Mouse (Mus musculus) right cerebral cortex, postnatal 14 days (tissue): ENCODE measurements around the gene Dnah17.
A peak's percentile ranks its signal among the peaks of the same experiment; 100 is the strongest.

Experiments
- DNase-seq: peaks from one replicate; pipeline ENCODE4 v3.0.0; 2022

Gene Dnah17

DNA sequence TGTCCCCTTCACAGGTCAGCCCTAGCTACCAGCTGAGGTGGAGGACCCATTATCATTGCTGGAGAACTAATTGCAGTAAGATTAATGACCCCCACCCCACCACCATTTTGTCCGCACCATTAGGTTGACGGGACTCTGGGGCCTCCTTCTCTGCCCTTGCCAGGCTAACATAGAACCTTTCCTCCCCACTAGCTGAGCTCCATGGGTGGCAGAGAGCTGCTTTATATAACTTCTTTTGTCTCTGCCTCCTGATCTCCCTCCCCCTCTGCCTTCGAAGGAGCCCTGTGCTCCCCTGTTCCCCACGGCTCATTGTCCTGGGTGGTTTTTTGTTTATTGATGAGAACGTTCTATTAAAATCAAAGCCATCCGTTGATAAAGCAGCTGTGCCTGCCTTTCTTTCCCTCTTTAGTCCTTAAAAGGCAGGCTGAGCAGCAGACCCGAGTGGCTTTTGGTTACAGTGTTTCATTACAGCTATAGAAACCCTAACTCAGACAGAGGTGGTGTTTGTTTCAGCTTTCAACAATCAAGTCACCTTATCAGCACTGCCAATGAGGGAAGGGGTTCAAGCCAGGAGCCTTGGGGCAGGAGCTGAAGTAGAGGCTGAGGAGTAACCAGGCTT is 12.2 kb upstream of the Dnah17 start:
- DNase-seq = no peak

DNA sequence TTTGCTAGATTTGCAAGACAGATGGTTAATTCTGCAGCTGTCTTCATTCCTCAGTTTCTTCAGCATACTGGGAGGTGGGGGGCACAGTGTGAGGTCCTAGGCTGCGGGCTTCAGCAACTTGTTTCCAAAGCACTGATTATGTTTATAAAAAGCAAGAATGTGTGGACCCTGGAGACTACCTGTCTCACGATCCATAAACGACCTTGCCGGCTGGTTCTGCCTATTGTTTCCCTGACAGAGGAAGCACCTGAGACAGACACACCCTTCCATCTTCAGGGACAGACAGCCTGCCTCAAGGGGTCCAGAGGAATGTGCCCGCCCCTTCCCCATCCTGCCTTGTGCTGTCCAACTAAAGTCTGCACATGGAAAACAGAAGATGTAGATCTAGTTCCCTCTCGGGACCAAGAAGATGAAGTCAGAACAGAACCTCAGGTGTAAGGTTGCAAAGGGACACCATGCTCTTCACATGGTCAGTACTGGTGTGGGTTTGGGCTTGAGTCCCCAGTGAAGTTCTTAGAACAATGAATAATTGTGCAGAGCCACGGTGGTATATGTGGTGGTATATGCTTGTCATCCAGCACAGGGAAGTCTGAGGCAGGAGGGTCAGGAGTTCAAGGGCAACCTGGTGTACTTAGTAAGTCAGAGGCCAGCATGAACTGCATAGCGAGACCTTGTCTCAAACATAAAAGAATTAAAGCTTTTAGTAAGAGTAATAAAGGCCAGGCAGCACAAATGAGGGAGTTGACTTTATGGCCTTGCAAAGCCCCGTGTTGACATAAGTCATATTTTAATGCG is 10.5 kb upstream of the Dnah17 start:
- DNase-seq = no peak

DNA sequence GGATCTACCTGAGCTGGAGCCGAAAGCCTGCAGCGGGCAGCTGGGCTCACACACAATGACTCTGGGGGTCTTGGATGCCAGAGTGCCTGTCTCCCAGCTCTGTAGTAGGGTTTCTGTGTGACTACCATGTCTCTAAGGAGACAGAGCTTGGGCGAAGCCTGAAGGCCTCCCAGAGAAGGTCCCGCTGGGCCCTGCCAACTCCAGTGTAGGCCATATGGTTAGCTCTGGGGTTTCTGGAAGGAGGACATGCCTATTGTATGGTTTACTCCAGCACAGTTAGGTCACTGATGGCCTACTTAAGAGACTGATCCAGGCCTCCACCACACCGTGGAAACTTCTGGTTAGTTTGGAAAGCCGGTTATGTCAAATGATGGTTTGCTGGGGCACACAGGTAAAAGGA is 7.9 kb upstream of the Dnah17 start:
- no peak for DNase-seq

DNA sequence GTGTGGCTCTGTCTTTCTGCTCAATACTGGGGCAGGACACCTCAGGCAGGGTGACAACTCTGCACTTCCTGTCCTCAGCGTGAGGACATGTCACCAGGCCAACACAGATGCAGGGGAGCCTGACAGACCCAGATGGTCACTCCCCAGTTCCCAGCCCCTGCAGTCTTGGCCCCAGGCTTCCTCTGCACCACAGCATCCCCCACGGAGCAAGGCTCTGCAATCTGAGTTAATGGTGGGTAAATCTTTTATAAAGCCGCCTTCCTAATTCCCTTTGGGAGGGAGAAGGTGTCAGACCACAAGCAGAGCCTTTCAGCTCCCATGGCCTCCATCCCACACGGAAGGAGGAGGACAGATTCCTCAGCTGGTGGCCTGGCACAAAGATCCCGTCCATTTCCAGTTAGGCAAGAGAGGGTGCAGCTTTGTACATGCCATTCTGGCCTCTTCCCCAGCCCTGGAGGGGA is 5.8 kb upstream of the Dnah17 start:
- DNase-seq = no peak

DNA sequence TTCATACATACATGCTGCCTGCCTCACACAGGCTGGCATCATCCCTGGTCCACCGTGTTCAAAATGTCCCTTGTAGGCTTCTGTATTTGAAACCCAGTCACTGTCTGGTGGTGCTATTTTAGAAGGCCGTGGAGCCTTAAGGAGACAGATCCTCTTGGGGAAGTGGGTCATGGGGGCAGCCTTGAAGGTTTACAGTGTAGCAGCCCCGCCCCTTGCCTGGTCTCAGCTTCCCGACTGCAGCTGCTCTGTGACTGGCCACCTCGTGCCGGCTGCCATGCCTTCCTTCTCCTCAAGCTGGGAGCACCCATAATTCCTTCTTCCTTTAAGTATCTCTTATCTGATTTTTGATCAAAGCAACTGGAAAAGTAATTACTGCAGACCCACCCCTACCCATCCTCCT is 4.8 kb upstream of the Dnah17 start:
- no peak for DNase-seq

DNA sequence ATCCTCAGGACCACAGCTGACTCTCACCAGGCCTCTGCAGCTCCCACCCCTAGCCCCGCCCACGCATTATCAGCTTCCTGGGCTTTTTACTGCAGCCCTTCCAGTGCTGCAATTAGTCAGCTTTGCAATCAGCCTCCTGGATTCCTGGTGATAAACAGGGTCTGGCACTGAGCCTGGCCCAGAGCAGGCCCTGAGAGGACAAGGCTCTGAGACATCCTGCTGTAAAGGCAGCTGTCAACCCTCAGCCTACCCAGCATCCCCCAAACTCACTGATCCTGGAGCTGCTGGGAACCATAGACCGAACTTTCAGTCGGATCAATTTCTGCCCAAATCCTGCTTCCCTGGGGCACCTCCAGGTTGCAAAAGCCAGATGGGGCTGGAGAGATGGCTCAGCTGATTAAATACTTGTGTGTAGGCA is 3.3 kb upstream of the Dnah17 start:
- no peak for DNase-seq

DNA sequence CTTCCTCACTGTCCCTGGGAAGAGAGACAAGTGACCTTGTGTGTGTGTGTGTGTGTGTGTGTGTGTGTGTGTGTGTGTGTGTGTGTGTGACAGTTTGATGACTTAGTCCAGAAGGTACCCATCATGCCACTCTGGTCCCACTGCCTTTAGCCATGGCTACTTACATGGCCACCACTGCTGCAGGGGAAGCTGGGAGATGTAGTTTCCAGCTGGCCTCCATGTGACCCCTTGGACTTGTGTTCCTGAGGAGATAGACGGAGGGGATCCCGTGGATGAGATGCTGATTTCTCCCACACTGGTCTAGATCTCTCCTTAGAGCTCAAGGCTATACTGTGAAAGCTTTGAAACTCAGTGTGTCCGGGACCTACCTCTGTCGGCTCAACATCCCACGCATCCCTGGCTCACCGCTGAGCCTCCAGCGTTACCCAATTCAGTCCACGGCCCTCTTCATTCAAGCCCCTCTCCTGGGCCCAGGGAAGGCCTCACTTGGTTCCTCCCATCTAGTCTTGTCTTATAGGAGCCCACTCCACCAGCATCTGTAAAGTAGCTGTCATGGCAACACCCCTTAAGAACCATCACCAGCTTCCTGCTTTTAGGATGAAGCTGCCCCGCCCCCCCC is 2.8 kb upstream of the Dnah17 start:
- DNase-seq = peak; percentile 54

DNA sequence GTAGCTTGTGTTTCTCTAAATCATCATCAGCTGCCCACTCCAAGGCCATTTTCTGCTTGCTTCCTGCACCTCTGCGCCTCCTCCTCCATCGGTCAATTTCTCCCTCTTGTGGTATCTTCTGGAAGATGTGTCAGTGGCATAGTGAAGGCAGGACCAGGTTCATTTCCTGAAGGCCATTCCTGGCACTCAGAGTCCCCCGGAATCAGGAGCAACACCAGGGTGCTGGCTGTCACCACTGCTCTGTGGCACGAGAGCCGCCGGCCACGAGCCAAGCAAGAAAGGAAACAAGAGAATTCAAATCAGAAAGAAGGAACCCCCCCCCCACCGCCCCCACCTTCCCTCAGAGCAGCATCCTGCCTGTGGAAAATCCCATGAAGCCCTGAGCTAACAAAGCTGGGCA is 1.7 kb upstream of the Dnah17 start:
- no peak for DNase-seq

DNA sequence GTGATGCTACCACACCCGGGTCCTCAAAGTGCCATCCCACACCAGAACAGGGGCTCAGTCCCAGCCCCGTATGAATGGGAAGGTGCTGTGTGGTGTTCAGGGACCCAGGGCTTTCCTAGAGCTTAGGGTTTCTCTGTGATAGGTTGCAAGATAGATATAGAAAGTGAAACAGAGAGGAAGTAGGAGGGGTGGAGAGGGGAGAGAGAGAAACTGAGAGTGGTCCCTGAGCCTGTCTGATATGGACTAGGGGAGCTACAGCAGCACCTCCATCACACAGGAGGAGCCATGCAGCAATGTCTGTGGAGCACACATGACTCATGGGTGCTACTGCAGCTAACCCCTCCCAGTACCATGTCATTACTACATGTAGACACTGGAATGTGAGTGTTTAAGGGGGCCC is 622 bp downstream of the Dnah17 start:
- no peak for DNase-seq

DNA sequence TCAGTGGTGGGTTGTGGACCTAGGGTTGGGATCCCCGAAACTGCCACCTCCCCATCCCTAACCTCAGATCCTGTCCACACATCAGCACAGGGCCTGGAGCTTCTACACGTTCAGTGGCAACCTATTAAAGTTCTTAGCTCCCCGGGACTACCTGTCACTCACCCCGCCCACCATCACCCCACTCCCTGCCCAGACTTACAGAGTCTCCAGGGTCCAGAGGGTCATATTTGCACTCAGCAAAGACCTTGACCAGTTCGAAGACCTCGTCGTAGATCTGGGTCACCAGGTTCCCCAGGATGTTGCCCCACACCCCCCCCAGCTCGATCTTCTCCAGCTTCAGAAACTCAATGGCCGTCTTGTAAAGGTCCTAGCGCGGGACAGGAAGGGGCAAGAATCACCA is 8.8 kb downstream of the Dnah17 start:
- no peak for DNase-seq

DNA sequence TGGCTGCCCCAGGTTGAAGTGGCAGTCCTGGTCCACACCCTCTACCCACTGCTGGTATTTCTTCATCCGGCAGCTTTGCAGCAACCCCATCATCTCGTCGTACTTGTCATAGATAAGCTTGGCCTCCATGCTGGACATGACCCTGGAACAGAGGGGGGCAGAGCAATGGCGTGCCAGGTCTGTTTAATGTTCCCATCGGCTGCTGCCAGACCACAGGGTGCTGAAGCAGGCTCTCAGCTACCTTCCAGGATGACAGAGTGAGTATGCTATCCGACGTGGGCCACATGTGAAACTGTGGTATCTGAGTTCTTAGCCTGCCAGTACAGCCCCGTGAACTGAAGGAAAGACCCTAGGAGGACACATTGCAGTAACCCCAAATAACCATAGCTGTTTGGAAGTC is 11.7 kb downstream of the Dnah17 start:
- DNase-seq = no peak

DNA sequence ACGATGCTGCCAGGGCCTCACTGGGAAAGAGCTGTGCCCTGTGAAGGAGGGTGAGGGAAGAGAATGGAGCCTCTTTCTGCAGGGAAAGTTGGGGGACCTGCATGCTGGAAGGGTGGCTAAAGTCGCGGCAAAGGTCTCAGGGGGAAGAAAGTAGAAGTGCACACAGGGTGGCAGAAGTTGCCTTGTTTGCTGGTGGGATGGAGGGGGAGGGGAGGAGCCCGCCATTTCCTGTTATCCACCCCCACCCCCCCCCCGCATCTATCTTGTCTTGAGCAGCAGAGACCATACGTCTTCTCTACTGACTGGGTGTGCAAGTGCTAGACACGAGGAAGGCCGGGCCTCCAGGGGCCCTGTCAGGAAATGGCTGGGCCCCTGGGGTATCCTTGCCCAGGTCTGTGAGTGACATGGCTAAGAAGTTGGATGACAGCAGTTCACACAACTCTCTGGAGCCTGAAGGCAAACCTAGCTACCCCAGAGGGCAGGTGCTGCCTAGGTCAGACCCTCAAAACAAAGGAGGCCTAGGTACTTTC is 15.8 kb downstream of the Dnah17 start:
- DNase-seq = no peak

DNA sequence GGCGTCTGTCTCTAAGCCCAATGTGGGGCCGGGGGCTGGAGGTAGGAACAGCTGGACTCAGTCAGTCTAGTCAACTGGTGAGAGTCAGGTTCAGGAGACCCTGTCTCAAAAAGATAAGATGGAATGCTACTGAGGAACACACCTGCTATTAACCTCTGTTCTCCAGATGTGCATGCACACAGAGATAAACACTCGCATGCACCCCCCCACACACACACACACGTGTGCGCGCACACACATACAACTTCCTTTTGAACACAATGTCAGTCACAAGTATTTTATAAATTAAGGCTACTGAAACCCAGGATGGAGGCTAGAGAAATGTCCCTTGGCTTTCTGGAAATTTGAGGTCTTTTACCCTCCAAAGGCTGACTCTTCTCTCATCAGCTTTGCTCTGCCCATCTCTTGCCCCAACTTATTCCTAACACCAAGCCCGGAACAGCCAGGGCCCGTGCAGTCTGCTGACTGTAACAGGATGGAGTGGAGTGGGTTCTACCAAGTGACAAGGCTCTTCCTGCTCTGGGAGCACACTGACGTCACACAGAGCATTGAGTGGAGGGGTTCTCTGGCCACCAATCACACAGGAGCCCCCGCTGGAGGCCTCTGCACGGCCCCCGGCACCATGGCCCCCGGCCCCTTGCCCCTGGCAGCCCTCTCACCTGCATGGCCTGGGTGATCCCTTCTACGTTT is 16.8 kb downstream of the Dnah17 start:
- DNase-seq = no peak

DNA sequence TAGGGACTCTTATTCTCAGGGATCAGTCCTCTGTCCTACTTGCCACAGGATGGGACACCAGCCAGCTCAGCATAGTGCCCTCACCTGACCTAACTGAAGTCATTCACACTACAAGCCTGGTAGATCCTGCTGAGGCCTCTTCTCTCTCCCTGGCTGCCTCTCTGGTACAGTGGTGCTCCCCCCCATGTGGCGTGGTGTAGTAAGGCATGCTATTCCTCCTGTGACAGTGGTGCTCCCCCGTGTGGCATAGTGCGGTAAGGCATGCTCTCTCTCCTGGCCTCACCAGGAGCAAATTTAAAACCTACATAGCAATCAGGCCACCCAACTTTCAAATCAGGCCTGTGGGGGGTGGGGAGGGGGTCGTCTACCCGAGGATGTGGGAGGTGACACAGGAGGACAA is 26.4 kb downstream of the Dnah17 start:
- peak; percentile 88 for DNase-seq

DNA sequence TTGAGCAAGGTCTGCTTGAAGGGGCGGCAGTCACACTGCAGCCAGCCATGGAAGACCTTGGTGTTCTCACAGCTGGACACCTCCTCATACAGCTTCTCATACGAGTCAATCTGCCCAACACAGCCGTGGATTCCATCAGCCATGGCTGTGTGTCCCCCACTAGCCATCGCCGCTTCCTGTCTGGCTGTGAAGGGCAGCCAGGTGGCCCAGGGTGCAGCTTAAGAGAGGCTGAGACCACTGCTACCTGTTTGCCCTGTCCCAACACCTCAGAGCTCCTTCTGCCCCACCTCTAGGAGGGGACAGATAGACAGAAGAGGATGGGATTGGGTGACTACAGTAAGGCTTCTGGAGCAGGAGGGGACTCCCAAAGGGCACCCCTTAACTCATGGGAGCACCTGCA is 27.1 kb downstream of the Dnah17 start:
- no peak for DNase-seq

DNA sequence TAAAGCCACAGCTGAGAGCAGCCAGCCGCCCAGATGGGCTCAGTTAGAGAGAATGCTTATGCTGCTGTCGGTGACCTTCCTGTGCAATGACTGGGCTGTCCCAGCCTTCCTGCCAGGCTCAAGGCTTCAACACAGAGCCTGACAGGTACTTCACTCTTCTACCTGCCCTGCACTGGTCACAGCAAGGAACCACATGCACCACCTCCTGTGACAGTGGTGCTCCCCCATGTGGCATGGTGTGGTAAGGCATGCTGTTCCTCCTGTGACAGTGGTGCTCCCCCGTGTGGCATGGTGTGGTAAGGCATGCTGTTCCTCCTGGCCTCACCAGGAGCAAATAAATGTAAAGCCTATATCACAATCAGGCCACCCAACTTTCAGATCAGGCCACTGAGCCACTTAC is 27.6 kb downstream of the Dnah17 start:
- peak; percentile 93 for DNase-seq

DNA sequence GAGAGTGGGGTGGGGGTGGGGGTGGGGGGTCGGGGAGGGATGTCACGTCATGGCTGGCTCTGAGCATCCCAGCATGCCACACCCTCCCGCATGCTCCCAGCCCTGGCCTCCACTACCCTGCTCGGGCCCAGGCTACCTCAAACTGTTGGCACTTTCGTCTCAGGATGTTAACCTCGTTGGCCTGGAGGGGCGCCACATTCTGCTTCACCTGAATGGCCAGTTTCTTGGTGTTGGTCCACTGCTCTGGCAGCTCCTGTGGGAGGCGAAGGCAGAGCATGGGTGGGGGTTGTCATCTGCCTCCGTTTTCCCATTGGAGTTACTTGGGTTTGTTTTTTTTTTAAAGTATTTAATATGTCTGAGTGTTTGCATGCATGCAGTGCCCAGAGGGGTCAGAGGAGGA is 29.3 kb downstream of the Dnah17 start:
- DNase-seq = no peak

DNA sequence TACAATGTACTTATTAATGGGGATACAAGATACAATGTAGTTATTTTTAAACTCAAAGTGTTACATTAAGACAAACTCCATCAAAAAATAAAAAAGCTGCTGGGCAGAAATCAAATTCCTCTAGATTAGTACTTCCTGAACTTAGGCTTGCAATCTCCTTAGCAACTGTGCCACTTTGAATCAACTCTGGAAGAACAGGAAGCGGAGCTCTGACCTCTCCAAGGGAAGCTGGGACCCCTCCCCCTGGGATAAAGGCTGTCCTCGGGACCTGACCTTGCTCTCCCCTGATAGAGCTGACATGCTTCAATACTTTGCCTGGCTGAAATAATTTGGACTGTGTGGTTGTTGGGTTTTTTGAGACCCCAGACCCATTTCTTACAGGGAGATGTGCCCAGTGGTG is 33.7 kb downstream of the Dnah17 start:
- DNase-seq = no peak

DNA sequence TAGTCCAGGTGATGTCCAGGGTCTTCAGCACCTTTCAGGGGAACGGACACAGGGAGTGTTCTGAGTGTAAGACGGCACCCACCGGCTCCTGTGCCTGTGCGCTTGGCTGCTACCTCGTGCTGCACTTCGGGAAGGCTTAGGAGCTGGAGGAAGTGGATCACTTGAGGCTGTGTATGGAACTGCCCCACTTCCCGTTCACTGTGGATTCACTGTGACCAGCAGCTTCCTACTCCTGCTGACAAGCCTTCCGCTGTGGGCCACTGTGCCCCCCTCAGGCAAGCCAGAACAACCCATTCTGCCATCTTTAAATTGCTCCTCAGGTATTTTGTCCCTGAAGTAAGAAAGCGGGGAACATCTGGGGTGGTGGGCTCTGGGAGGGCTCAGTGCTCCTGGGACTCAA is 35.4 kb downstream of the Dnah17 start:
- DNase-seq = no peak

DNA sequence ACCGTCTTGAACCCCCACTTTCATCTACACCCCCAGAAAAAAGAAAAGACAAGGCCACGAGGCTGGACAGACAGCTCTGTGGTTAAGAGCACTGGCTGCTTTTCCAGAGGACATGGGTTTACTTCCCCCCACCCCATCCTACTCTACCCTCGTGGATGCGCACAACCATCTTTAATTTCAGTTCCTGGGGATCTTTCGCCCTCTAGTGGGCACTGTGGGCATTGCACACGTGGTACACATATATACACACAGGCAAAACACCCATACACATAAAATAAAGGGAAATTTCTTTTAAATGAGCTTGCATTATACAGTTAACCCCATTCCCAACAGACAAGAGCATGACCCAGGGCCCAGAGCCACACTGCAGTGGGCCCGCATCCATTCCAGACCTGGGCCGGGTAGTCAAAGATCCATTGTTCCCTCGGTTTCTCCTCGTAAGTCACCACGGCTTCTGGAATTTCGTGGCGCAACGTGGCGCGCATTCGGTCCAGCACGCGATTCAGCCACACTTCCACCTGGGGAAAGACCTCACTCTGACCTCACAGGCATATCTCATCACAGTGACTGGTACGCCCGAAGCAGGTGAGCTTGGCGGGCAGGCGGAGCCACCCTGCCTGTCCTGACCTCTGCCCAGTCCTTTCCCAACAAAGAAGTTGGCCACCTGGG is 39.3 kb downstream of the Dnah17 start:
- no peak for DNase-seq

DNA sequence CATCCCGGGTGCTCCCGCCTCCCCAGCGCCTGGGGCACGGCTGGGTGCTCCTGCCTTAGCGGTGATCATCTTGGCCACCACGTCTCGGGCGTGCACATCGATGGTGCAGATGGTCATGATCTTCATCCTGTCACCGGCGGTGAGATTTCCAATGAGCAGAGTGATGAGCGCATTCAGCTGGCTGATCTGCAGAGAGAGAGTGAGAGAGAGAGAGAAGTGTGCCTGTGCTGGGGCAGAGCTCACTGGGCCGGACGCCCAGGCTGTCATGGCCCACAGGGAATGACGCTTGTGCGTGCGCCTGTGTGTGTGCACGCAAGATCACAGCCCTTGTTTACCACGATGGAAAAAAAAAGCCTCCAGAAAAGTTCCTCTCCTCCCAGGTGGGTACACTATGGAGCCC is 41.5 kb downstream of the Dnah17 start:
- no peak for DNase-seq

DNA sequence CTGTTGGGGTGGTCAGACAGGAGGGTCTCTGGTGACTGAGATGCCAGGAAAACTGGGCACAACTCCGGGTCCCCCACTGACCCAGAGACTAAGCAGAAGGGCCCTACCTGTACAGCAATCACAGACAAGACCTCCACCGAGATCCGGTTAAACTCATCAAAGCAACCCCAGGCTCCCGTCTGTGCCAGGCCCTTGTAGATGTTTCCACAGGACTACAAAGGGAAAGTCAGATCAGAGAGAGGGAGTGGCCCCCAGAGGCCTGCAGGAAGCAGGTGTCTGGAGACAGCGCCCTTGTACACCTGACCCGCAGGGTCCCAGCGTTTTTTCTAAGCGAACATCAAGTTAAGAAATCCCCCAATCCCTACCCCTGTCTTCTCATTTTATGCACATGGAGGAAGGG is 44.5 kb downstream of the Dnah17 start:
- no peak for DNase-seq

DNA sequence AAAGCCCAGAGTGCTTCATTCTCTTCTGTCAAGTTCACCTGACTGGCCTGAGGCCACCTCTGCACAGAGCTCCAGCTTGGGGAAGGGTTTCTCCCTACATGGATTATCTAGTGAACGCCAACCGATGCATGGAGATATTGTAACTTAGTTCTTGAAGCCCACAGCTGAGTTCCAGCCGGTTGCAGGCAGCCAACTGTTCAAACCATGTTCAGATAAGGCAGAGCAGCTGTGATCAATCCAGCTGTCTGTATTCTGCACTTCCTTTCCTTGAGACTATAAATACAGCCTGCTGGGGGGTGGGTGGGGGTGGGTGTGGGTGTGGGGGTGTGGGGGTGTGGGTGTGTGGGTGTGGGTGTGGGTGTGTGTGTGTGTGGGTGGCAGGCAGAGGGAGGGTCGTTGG is 45.3 kb downstream of the Dnah17 start:
- no peak for DNase-seq
